Mouse (Mus musculus) myocyte (in vitro differentiated cells): ENCODE measurements at regions not wholly inside any gene's neighbourhood (a gene's known extent, or its start where the extent isn't known, plus 50 kb on each side); places are given as distances from the start of the nearest gene placed in this dataset.

Source experiments
- CEBPB ChIP-seq: IDR thresholded peaks from 2 replicates; pipeline ENCODE4 v1.6.1; 2011; ENCODE audit warnings: mild to moderate bottlenecking, moderate library complexity; ENCODE audit not compliant: poor library complexity, insufficient read depth, severe bottlenecking
- MAX ChIP-seq: IDR thresholded peaks from one replicate; pipeline ENCODE4 v1.6.1; 2011; ENCODE audit warnings: low read depth, mild to moderate bottlenecking, control low read depth
- MYOG ChIP-seq, 3 experiments: IDR thresholded peaks; one replicate each; pipeline ENCODE4 v1.6.1; 2011; ENCODE audit warnings: control low read depth in 2 of 3, low read depth in 2 of 3, mild to moderate bottlenecking in 2 of 3; ENCODE audit not compliant: insufficient read length in 2 of 3, control insufficient read depth in 1 of 3, insufficient read depth in 1 of 3
- POLR2A ChIP-seq: IDR thresholded peaks from one replicate; pipeline ENCODE4 v1.6.1; 2011; ENCODE audit warnings: low read depth, mild to moderate bottlenecking, control low read depth, moderate library complexity; ENCODE audit not compliant: insufficient read length
- SRF ChIP-seq: IDR thresholded peaks from one replicate; pipeline ENCODE4 v1.6.1; 2011; ENCODE audit warnings: low read depth; ENCODE audit not compliant: control insufficient read depth, insufficient read length
- TCF12 ChIP-seq: IDR thresholded peaks from one replicate; pipeline ENCODE4 v1.6.1; 2011; ENCODE audit warnings: mild to moderate bottlenecking, control low read depth; ENCODE audit not compliant: poor library complexity, insufficient read depth, severe bottlenecking
- TCF3 ChIP-seq: IDR thresholded peaks from one replicate; pipeline ENCODE4 v1.6.1; 2011; ENCODE audit warnings: low read depth, control low read depth; ENCODE audit not compliant: insufficient read length
- USF1 ChIP-seq: IDR thresholded peaks from one replicate; pipeline ENCODE4 v1.6.1; 2011; ENCODE audit warnings: low read depth, mild to moderate bottlenecking, control low read depth, moderate library complexity

DNA sequence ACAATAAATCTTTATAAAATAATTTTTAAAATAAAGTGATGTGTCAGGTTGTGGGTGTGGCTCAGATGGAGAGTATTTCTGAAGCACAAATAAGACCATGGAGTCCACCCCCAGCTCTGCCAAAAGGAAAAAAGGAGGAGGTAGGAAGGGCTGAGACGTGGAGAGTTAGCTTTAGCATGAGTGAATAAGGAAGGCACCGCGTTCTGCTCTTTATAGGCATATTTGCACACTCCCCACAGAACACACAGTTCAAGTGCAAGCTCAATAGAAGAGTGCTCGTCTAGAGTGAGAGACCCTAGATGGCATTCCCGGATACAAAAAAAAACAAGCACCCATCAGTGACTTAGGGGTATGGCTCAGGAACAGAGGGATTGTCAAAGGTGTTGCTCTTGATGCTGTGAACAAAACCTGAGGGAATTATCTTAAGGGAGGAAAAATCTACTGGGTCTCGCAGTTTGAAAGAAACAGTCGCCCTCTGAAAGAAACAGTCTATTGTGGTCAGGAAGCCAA is 134.2 kb downstream of the Ly86 start:
- TF ChIP-seq MAX (no peak), USF1 (no peak), MYOG (IDR thresholded peaks at IDR 0.05; ENCODE audit: control insufficient read depth in 1 of 3, insufficient read depth in 1 of 3, insufficient read length in 2 of 3, low read depth in 2 of 3) (no peak), TCF12 (no peak), POLR2A (no peak), TCF3 (no peak), SRF (no peak), CEBPB (no peak)
